Mouse (Mus musculus) CD4-positive naive resting alpha-beta T cell, adult 57 days (primary cell): Measurements from ENCODE around the gene S1pr3. TPM values are rescaled to one million over a fixed set of nuclear protein-coding genes. Genes with fewer than 3 reads are reported as not detected.

ENCODE experiments used
- total RNA-seq: library from RNA; stranded (reverse); gene quantifications from one replicate; pipeline ENCODE4 v1.2.4, GENCODE M21; 2023

Gene S1pr3
- total RNA-seq = 2.8 TPM

DNA sequence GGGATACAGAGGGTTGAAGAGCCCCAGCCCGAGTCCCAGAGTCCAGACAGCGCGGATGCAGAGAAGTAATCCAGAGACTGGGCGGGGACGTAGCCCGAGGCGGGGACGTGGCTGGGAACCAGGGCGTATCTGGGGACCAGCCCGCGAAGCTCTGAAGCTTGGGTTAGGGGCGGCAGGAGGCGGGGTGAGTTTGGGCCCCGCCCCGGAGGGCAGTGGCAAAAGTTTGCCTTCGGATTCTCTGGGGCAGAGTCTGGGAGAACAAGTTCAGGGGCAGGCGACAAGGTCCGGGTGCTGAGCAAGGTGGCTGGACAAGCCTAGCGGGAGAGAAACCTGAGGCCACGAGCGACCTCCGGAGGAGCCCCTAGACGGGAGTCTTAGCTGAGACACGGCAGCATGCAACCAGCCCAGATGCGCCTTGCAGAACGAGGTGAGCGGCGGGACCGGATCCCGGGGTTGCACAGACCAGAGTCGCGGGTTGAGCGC lies at the start of gene S1pr3:
S1pr3 (plus strand) TSS at position 121 of the 483 bp plus-strand sequence.

Other genes starting within 250 kb of the S1pr3 start
- gene Nxnl2, start 237.6 kb upstream of the S1pr3 start, total RNA-seq = 0.33 TPM
- not detected for gene Shc3, start 160.8 kb downstream of the S1pr3 start, total RNA-seq
- 9.1 TPM for gene Cks2, start 236.6 kb downstream of the S1pr3 start, total RNA-seq
- 62.1 TPM for gene Secisbp2, start 243.1 kb downstream of the S1pr3 start, total RNA-seq